Mouse (Mus musculus): ENCODE data around the gene Schip1. TPM values are rescaled to one million over a fixed set of nuclear protein-coding genes. Genes with fewer than 3 reads are reported as not detected.

The Schip1 gene
- total RNA-seq, 2 experiments from 2014 or later, result 277 to 334 TPM

DNA sequence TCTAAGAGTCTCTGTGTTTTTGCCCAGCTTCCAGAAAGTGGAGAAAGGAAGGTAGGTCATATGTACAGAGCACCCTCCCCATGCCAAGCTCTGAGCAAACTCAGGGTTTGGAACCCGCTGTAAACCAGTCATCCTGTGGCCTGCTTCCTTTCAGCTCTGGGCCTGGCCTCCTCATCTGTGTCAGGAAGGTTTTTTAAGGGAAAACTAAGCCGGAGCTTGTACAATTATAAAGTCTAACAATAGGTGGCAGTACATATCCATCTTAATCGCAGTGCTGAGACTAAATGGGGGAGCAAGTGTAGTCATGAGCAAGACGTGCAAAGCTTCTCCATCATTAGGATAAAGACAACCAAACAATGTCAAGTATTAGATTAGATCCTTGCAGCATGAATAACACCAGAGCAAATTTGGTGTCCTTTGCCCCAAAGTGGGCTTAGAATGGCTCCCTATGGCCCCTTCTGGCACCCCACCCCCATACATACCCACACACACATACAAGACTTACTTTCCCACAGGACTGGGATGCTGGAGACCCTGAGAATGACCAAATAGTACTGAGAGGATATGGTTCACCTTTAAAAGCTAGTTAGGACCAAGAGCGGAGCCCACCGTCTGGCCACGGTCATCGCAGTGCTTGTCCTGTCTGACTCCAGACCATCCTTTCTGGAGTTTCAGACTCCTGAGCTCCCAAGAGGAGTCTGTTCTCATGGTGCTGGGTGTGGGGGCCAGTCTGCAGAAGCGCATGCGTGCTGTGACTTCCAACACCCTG lies 550.6 kb downstream of the Schip1 start:
- DNase-seq (ENCODE audit: low spot score in 2 of 2), result peak in 1 of 2 experiments; percentile 69
- intact Hi-C loops (cut with DNase I), result no loop called here

DNA sequence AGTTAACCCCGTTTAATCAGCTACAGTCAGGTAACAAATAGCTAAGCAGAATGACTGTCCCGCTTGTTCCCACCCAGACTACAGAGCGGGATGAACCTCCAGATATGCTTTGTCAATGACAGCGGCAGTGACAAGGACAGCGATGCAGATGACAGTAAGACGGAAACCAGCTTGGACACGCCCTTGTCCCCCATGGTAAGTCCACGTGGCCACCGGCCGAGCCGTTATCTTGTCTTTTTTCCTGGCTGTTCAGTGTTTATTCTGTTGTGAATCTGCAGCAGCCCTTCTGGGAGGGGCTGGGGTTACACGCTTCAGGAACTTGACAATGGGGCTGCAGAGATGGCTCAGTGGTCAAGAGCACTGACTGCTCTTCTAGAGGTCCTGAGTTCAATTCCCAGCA lies 551.8 kb downstream of the Schip1 start:
- DNase-seq (ENCODE audit: low spot score in 2 of 2), result no peak
- intact Hi-C loops (cut with DNase I), result no loop called here

DNA sequence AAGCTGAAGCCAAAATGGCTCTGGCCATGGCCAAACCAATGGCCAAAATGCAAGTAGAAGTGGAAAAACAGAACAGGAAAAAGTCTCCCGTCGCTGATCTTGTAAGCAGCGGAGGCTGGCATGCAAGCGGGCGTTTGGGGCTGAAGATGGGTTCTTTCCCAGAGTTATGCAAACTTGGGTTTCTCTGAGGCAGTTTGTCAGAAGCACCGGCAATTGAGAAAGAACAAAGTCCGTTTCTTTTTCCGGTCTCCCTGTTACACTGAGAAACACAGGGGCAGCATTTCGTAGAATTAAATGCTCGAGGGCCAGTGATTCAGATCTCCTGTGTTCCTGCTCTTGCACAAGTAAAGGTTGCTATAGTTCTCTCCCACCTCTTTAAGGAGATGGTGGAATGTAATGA lies 553.1 kb downstream of the Schip1 start:
- DNase-seq (ENCODE audit: low spot score in 2 of 2), result no peak
- intact Hi-C loops (cut with DNase I), result no loop called here

DNA sequence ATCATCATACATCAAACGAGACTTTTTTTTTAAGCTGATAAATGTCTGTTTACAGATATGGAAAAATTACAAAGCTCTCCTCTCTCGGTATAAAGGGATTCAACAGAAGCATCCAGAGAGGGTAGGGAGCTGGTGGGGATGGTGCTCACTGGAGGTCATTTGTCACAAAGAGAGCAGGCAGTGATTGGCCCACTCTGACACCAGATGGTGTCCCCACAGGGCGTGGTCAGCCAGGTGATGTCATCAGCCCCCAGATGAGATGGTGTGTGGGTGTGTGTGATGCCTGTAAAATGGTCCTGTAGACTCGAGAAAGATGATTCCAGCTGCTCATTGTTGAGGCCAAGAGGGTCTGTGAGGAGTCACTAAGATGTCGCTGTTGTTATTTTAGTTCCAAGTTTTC lies 554.5 kb downstream of the Schip1 start:
- intact Hi-C loops (cut with DNase I), result no loop called here
- no peak for DNase-seq (ENCODE audit: low spot score in 2 of 2)

DNA sequence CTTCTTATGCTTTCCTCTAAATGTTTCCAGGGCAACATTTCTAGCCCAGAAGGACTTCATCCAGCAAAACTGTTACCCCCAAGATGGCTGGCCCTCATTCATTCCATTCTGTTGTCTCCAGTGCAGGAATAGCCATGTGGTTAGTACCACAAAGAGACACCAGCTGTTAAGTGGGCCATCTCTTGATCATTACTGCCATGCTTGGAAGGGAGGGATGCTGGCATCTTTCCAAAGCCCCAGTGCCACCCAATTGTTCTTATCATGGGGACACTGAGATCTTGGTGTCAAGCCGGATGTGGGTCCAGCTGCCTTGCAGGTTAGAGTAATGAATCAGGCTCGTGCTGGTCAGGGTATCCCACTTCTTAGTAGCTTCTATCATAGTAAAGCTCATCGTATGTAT lies 557.4 kb downstream of the Schip1 start:
- intact Hi-C loops (cut with DNase I), result no loop called here
- no peak for DNase-seq (ENCODE audit: low spot score in 2 of 2)

DNA sequence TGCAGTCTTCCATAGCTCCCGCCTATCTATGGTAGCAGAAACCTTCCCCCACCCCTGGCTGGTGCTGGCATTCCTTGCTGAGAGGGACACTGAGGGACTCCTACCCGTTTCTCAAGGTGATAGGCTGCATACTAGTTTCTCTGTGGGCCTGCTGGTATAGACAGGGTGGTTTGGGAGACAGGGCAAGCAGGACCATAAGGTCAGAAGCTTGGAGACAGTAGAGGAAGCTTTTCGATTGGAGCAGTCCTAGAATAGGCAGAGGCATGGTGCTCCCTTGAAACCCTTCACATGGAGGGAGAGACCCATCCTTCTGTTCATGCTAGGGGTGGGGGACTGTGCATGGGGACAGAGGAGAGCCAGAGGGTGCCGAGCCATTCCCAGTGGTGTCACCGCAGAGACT lies 558.4 kb downstream of the Schip1 start:
- no peak for DNase-seq (ENCODE audit: low spot score in 2 of 2)
- intact Hi-C loops (cut with DNase I), result no loop called here

DNA sequence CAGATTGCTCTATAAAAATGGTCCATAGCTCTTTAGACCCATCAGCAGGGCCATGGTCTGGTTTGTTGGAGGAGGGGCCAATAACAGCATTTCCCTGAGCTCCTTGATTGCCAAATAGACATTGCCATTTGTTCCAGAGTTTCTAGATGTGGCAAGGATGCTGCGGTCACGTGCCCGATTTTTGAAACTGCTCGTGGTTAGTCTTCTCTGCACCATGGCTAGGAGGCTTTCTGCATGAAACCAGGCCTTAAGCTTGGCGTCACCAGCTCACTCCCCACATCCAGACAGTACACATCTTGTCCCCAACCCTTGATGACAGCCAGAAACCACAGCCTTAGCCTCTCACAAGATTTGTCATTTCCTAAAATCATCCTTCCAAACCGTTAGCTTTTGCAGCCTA lies 559.9 kb downstream of the Schip1 start:
- intact Hi-C loops (cut with DNase I), result no loop called here
- no peak for DNase-seq (ENCODE audit: low spot score in 2 of 2)

DNA sequence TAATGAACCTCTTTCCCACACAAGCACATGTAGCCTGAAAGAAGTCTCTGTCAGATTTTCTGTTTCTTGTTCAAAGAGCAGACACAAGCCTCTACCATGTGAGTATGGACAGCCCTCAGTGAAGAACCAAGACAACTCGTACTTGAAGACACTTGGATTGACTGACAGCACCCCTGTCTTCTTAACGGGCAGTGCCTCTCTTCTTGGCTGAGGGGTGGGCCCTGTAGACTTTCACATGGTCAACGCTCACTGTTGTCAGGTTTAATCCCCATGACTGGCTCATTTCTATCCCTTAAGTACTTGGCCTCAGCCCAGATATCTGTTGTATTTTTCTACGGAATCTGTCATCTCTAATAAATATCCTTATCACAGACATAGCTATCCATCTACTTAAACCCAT lies 565.7 kb downstream of the Schip1 start:
- intact Hi-C loops (cut with DNase I), result no loop called here
- DNase-seq (ENCODE audit: low spot score in 2 of 2), result no peak

DNA sequence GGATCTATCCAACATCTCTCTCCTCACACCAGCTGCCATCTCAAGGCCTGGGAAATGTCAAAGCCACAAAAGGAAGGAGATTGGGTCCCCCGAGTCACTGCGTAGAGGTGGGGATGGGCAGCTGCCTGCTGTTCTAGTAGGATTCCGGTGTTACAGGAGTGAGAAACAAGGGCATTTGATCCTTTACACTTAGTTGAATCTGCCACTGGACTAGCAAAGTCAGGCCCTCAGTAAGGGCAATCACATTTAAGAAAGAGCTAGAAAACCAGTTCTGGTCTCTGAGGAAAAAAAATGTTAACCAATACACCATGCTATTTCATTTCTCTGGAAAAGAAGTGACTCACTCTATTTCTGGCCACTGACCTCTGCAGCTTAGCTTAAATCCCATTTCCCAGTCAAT lies 566.2 kb downstream of the Schip1 start:
- DNase-seq (ENCODE audit: low spot score in 2 of 2), result no peak
- intact Hi-C loops (cut with DNase I), result no loop called here

DNA sequence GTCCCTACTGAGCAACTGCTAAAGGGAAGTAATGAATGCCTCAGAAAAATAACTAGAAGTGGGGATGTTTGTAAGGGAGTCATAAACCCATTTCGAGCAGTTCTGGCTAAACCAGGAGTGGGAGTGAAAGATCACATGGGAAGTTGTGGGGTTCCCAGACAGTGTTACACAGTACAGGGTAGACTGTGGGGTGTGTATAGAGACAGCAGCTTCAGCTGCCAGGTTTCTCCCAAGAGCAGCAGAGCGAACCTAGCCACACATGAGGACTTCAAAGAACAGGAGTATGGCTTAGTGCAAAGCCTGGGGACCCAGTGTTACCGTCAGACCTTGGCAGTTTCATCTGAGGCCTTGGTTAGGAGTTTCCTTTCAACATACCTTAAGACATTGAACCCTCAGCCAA lies 568.1 kb downstream of the Schip1 start:
- intact Hi-C loops (cut with DNase I), result no loop called here
- no peak for DNase-seq (ENCODE audit: low spot score in 2 of 2)

DNA sequence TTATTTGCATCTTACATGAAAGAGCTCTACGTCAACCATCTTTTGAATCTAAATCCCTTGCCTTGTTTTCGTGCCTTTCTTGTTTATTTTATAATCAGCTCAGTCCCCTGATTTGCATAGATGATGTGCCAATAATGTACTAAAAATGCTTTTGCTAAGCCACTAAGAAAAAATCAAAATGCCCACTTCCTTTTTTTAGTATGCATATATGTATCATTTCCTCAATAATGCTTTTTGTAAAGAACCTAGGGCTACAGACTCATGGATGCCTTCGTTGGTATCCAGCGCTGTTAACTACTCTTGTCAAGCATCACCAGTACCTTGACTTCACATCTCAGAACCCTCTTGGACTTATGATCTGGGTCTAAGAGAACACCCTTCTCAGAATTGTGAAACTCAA lies 569.0 kb downstream of the Schip1 start:
- no peak for DNase-seq (ENCODE audit: low spot score in 2 of 2)
- intact Hi-C loops (cut with DNase I), result no loop called here

DNA sequence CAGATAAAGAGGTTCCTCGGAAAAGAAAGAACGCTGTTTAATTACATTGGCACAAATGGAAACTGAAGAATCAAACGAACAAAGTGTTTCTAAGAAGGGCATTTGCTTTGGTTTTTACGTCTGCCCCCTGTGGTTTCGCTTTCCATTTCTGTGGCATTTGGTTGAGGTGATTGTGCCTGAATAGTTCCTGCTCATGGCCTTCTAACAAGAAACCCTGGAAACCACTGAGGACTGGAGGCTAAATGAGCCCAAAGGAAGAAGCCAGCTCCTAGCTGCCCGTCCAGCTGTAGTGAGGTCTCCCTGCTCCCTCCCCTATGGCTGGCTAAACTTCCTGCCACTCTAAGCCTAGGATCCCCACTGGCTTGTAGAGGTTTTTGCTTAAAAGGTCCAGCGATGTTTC lies 573.4 kb downstream of the Schip1 start:
- intact Hi-C loops (cut with DNase I), result no loop called here
- no peak for DNase-seq (ENCODE audit: low spot score in 2 of 2)

DNA sequence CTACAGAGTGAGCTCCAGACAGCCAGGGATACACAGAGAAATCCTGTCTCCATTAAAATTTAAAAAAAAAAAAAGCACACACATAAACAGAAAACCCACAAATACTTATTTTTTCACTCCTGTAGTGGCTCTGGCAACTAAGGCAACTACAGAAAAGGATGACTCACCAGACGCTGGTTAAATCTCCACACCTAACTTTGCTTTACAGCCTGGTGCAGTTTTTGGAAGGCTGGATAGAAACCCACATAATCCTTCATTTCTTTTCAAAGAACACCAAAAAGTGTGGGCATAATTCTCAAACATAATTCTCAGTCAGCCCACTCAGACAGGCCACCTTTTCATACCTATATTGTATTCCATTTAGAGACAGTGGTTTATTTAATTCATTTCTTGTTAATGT lies 574.1 kb downstream of the Schip1 start:
- DNase-seq (ENCODE audit: low spot score in 2 of 2), result peak in 1 of 2 experiments; percentile 71
- intact Hi-C loops (cut with DNase I), result no loop called here

DNA sequence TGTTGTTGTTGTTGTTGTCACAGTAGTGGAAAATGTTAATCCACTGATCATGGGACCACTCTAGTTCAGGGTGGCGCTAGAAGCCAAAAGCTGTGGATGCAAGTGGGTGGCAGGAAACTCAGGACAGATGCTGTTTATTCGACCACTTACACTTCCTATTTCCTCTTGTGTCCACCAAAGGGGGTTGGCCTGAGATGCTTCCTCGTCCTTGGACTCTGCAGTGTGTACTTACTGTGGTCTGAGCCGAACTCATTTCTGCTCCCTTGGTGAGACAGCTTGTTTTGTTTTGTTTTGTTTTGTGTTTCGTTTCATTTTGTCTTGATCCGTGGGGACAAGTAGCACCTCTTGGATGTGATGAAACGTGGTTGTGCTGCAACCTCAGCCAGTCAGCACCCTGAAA lies 578.3 kb downstream of the Schip1 start:
- intact Hi-C loops (cut with DNase I), result loop anchor here (10.0 kb wide), 1 partner anchor 312 kb away; no protein-coding TSS in a partner anchor
- DNase-seq (ENCODE audit: low spot score in 2 of 2), result no peak

DNA sequence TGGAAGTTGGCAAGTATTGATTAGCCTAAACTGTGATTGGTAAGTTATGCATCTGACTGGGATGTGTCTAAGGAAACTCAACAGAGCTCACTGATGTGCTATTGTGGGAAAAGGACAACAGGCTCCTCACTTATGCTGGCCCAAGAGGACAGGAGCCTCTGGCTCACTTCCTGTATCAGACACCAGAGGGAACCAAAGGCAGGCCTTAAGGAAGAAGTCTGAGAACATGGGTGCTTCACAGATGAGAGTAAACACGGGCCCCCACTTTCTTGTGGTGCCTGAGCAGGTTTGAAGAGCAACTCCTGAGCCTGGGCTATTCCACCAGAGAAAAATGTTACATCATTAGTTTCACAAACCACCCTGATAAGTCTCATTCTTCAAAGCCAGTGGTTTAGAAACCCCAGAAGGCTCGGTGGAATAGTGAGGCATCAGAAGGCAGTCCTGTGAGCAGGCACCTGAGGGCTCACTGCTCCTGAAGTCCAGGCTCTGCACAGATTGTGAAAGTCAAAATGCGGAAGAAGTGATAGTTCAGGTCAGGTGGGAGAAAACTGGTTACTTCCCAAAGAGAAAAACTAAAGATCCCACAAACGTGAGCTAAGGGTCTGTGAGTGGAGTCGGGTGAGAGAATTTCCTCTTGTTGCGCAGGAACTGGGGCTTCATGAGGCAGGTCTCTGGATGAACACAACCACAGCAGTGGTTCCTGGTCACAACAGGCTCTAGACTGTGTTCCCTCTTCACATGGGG lies 582.0 kb downstream of the Schip1 start:
- intact Hi-C loops (cut with DNase I), result loop anchor here (2.0 to 10.0 kb wide), 2 partner anchors 62 to 308 kb away; no protein-coding TSS in a partner anchor
- DNase-seq (ENCODE audit: low spot score in 2 of 2), result peak; percentile 40 to 69

DNA sequence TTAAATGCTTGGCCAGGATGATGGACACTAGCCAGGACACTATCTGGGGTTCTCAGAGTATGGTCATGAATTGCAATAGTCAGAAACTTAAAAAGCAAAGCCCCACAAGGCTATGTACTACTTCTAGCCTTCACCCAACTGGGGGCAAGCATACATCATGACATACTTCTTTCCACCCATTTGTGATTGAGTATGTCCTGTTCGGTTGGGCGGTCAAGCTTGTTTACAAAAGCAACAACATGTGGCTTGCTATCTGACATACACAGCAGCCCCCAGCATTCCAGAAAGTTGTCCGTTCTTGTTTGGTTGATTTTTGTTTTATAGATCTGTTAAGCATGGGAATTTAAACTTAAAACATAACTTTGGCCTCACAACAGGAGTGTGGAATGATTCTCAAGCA lies 582.7 kb downstream of the Schip1 start:
- DNase-seq (ENCODE audit: low spot score in 2 of 2), result no peak
- intact Hi-C loops (cut with DNase I), result loop anchor here (2.0 to 10.0 kb wide), 2 partner anchors 62 to 308 kb away; no protein-coding TSS in a partner anchor

DNA sequence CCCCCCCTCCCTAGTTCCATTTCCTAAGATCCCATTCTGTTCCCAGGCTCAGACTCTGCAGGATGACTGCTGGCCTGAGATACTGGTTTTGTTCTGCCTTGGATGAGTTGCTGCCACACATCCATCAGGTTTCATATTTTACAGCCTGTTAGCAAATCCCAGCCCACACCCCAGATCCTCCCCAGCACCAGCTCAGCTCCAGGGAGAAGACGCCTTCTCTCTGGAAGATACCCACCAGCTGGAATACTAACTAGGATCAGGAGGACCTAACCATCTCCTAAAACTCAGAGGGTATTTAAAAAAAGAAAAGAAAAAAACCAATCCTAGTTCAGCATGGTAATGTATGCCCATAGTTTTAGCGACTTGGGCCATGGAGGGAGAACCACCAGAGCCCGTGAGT lies 585.6 kb downstream of the Schip1 start:
- peak in 1 of 2 experiments; percentile 83 for DNase-seq (ENCODE audit: low spot score in 2 of 2)
- intact Hi-C loops (cut with DNase I), result loop anchor here (1.0 to 2.0 kb wide), 2 partner anchors 27 to 43 kb away; no protein-coding TSS in a partner anchor

DNA sequence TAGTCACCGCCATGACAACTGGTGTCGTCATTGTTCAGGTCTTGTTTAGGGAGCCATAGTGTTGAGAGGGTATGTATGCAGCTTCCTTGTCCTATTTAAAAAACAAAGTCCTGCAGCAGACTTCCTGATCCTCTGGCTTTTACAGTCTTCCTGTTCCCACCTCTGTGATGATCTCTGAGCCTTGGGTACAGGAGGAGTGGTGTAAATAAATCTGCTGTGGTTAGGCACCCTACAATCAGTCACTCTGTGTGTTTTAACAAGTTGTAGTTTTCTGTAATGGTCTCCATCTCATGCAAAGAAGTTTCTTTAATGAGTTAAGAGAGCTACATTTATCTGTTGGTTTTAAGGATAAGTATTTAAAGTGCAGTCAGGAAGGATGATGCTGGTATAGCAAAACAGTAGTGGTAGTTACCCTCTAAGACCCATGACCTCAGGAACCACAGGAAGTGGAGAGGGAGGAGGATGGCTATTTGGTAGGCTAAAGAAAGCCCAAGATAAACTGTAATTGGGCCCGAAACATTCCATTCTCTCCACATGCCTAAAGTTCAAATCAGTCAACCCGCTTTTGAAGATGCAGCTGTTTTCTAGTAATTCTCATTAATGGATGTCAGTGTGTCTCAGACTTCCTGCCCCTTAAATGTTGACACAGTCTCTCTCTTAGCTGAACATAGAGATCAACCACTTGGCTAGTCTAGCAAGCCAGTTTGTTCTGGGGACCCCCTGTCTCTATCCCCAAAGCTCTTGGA lies 592.2 kb downstream of the Schip1 start:
- no peak for DNase-seq (ENCODE audit: low spot score in 2 of 2)
- intact Hi-C loops (cut with DNase I), result no loop called here

DNA sequence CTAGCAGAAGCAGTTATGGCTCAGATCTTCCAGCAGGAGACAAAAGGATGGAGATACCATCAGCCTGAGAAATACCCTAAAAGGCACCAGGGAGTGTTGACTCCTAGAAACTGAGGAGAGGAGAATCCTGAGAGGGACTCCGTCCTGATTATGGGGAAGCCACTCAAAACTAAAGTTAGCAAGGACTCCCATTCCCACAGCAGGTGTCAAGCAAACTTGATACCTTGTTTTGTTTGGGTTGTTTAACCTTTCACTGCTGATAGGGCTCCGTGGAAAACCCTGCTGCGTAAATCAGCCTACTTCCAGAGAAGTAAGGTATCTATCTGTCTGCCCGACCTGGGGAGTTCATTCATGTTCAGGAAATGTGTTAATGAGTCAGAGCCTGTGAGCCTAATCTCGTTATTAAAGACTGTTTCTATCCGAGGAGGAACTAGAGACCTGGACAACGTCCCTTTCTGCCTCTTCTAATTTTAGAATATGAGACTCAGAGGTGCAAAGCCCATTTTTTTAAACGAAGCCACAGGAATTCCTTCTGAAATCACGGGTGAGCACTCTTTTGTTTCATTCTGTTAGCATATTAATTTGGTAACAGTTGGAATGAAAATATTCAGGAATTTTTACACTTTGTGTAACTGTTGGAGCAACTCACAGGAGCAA lies 593.1 kb downstream of the Schip1 start:
- no peak for DNase-seq (ENCODE audit: low spot score in 2 of 2)
- intact Hi-C loops (cut with DNase I), result no loop called here

DNA sequence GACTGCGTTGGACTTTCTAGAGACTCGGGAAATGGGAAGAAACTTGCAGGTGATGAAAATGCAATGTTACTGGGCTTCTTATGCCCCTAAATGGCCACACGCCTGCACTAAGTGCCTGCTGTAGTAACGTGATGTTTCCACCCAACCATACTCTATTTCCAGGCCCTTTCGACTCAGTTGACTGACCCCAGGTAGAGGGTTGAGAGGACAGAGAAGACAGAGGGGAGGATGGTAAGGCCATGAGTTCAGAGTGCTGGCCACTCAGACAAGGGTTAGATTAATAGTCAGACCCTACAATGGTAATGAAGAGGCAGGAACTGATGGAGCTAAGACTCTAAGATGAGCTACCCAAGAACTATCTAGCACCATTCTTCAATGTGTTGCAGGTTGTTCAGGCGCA lies 595.4 kb downstream of the Schip1 start:
- no peak for DNase-seq (ENCODE audit: low spot score in 2 of 2)
- intact Hi-C loops (cut with DNase I), result no loop called here
